Mouse (Mus musculus): ENCODE measurements around the gene Cysrt1. TPM values are rescaled to one million over a fixed set of nuclear protein-coding genes. Genes with fewer than 3 reads are reported as not detected.

Gene Cysrt1
- 0.25 TPM for polyA plus RNA-seq (2012; fragmentation: generic; extraction: Trizol)
- long read RNA-seq, experiment 1 = 0 reads
- long read RNA-seq, experiment 2 = 0 reads

- no peaks in the 10 kb centered on the region for H3K79me2 ChIP-seq (ENCODE audit: control insufficient read depth, insufficient read depth)
- no peaks in the 10 kb centered on the region for H3K79me3 ChIP-seq (ENCODE audit: low read depth)
- H3K4me3 ChIP-seq (ENCODE audit: insufficient read depth, poor library complexity, severe bottlenecking) = no peak within 1 kb of the TSS
- no peak within 1 kb of the TSS for H3ac ChIP-seq (ENCODE audit: control insufficient read depth, insufficient read length, low read depth)
- peaks cover 24% of the 10 kb centered on the region for H3K27me3 ChIP-seq (ENCODE audit: control insufficient read depth, insufficient read depth, insufficient read length)
- H3K36me3 ChIP-seq (ENCODE audit: control insufficient read depth, insufficient read depth) = peaks cover 5% of the 10 kb centered on the region
- no peak for TF ChIP-seq MAX (IDR thresholded peaks at IDR 0.05)
- no peak for TF ChIP-seq USF1 (IDR thresholded peaks at IDR 0.05; ENCODE audit: low read depth)
- TF ChIP-seq MYOD1 (IDR thresholded peaks at IDR 0.05; ENCODE audit: control insufficient read depth, insufficient read length, low read depth) = no peak
- no peak for TF ChIP-seq MYOG (IDR thresholded peaks at IDR 0.05; ENCODE audit: control insufficient read depth, extremely low read depth, insufficient read length)
- TF ChIP-seq CTCF (IDR thresholded peaks at IDR 0.05; ENCODE audit: control insufficient read depth, insufficient read depth, insufficient read length) = no peak
- no peak for TF ChIP-seq FOSL1 (IDR thresholded peaks at IDR 0.05; ENCODE audit: insufficient read depth, low read length, poor library complexity, severe bottlenecking)
- no peak for TF ChIP-seq CEBPB (IDR thresholded peaks at IDR 0.05; ENCODE audit: low read depth)
These were observed at the start of gene Cysrt1, which contains the start of gene Rnf208 for GRCm38 (mm10) chr2:25242101-25242506. Cysrt1 (minus strand) TSS chr2:25242452. Rnf208 (plus strand) TSS chr2:25242255.

DNA sequence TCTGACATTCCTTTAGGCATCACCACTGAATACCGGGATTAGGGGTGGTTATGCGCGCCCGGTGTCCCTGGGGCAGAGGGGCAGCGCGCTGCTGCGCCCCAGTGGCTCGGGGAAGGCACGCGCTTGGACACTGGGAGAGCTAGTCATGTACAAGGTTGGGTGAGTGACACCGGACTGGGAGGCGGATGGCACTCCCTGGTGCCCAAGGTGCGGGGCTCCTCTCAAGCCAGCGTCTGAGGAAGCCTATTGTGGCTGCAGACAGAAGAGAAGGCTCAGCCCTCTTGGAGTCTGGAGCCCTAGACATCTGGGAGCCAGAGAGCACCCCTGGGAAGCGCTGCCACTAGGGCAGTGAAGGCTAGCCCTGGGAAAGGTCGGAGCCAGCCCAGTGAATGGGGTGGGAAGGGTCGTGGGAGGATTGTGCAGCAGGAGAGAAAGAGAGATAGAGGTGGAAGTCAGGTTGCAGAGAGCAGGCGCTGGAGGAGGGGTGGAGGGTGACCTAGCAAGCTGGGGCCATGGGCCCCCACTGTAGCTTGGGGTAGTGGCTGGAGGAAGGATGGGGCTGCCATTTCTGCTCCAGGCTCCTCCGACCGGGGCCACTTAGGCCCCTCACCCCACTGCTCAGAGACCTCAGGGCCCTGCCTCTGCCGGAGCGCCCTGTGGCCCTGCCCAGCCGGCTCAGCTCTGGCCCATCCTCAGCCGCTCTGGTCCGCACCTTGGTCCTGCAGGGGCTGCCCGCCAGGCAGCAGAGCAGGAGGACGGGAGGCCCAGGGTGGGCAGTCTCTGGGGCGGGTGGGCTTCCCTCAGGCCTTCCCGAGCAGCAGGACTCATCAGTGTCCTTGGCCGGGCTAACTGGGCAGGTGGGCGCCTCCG, 49.2 kb upstream of the Cysrt1 start:
- Histone ChIP-seq H3K27me3 (ENCODE audit: control insufficient read depth, insufficient read depth, insufficient read length) (peaks cover 73% of the 10 kb centered on the region), H3K36me3 (ENCODE audit: control insufficient read depth, insufficient read depth) (no peaks in the 10 kb centered on the region), H3K4me3 (ENCODE audit: insufficient read depth, poor library complexity, severe bottlenecking) (no peak overlapping the region), H3ac (ENCODE audit: control insufficient read depth, insufficient read length, low read depth) (no peak overlapping the region), H3K79me2 (ENCODE audit: control insufficient read depth, insufficient read depth) (no peaks in the 10 kb centered on the region), H3K79me3 (ENCODE audit: low read depth) (no peaks in the 10 kb centered on the region)
- TF ChIP-seq USF1 (IDR thresholded peaks at IDR 0.05; ENCODE audit: low read depth) (no peak), MYOG (IDR thresholded peaks at IDR 0.05; ENCODE audit: control insufficient read depth, extremely low read depth, insufficient read length) (no peak), MYOD1 (IDR thresholded peaks at IDR 0.05; ENCODE audit: control insufficient read depth, insufficient read length, low read depth) (no peak), MAX (IDR thresholded peaks at IDR 0.05) (no peak), CTCF (IDR thresholded peaks at IDR 0.05; ENCODE audit: control insufficient read depth, insufficient read depth, insufficient read length) (no peak), CEBPB (IDR thresholded peaks at IDR 0.05; ENCODE audit: low read depth) (no peak), FOSL1 (IDR thresholded peaks at IDR 0.05; ENCODE audit: insufficient read depth, low read length, poor library complexity, severe bottlenecking) (no peak)

DNA sequence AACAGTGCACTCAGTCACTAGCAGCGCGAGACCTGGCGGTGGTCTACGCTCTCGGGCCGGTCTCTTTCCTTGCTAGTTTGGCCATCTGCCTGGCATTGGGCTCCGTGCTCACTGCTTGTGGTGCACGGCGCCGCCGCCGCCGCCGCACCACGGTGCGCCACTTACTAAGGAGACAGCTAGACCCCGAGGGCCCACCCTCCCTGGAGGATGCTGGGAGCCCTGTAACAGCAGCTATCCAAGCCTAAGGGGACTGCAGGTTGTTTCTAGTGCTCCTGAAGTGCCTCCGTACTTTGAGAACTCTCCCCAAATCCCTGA, 48.5 kb upstream of the Cysrt1 start:
- Histone ChIP-seq H3K4me3 (ENCODE audit: insufficient read depth, poor library complexity, severe bottlenecking) (no peak overlapping the region), H3K36me3 (ENCODE audit: control insufficient read depth, insufficient read depth) (peaks cover 4% of the 10 kb centered on the region), H3K27me3 (ENCODE audit: control insufficient read depth, insufficient read depth, insufficient read length) (peaks cover 67% of the 10 kb centered on the region), H3K79me2 (ENCODE audit: control insufficient read depth, insufficient read depth) (no peaks in the 10 kb centered on the region), H3ac (ENCODE audit: control insufficient read depth, insufficient read length, low read depth) (no peak overlapping the region), H3K79me3 (ENCODE audit: low read depth) (no peaks in the 10 kb centered on the region)
- TF ChIP-seq USF1 (IDR thresholded peaks at IDR 0.05; ENCODE audit: low read depth) (no peak), MYOD1 (IDR thresholded peaks at IDR 0.05; ENCODE audit: control insufficient read depth, insufficient read length, low read depth) (no peak), FOSL1 (IDR thresholded peaks at IDR 0.05; ENCODE audit: insufficient read depth, low read length, poor library complexity, severe bottlenecking) (no peak), CTCF (IDR thresholded peaks at IDR 0.05; ENCODE audit: control insufficient read depth, insufficient read depth, insufficient read length) (no peak), CEBPB (IDR thresholded peaks at IDR 0.05; ENCODE audit: low read depth) (no peak), MAX (IDR thresholded peaks at IDR 0.05) (no peak), MYOG (IDR thresholded peaks at IDR 0.05; ENCODE audit: control insufficient read depth, extremely low read depth, insufficient read length) (no peak)

GRCm38 (mm10) chr2:25290101-25290815, 48.0 kb upstream of the Cysrt1 start:
- no peak for TF ChIP-seq CEBPB (IDR thresholded peaks at IDR 0.05; ENCODE audit: low read depth)
- TF ChIP-seq MYOG (IDR thresholded peaks at IDR 0.05; ENCODE audit: control insufficient read depth, extremely low read depth, insufficient read length) = no peak
- no peak for TF ChIP-seq MYOD1 (IDR thresholded peaks at IDR 0.05; ENCODE audit: control insufficient read depth, insufficient read length, low read depth)
- no peak for TF ChIP-seq USF1 (IDR thresholded peaks at IDR 0.05; ENCODE audit: low read depth)
- TF ChIP-seq MAX (IDR thresholded peaks at IDR 0.05) = no peak
- no peak for TF ChIP-seq FOSL1 (IDR thresholded peaks at IDR 0.05; ENCODE audit: insufficient read depth, low read length, poor library complexity, severe bottlenecking)
- TF ChIP-seq CTCF (IDR thresholded peaks at IDR 0.05; ENCODE audit: control insufficient read depth, insufficient read depth, insufficient read length) = no peak
- H3K27me3 ChIP-seq (ENCODE audit: control insufficient read depth, insufficient read depth, insufficient read length) = peaks cover 62% of the 10 kb centered on the region
- no peak overlapping the region for H3ac ChIP-seq (ENCODE audit: control insufficient read depth, insufficient read length, low read depth)
- H3K4me3 ChIP-seq (ENCODE audit: insufficient read depth, poor library complexity, severe bottlenecking) = no peak overlapping the region
- no peaks in the 10 kb centered on the region for H3K79me2 ChIP-seq (ENCODE audit: control insufficient read depth, insufficient read depth)
- H3K79me3 ChIP-seq (ENCODE audit: low read depth) = no peaks in the 10 kb centered on the region
- H3K36me3 ChIP-seq (ENCODE audit: control insufficient read depth, insufficient read depth) = peaks cover 9% of the 10 kb centered on the region

GRCm38 (mm10) chr2:25289651-25290050, 47.4 kb upstream of the Cysrt1 start, which contains the start of gene Lrrc26:
Lrrc26 (plus strand) TSS chr2:25289915.
- no peak for TF ChIP-seq MYOD1 (IDR thresholded peaks at IDR 0.05; ENCODE audit: control insufficient read depth, insufficient read length, low read depth)
- TF ChIP-seq CEBPB (IDR thresholded peaks at IDR 0.05; ENCODE audit: low read depth) = no peak
- no peak for TF ChIP-seq CTCF (IDR thresholded peaks at IDR 0.05; ENCODE audit: control insufficient read depth, insufficient read depth, insufficient read length)
- no peak for TF ChIP-seq FOSL1 (IDR thresholded peaks at IDR 0.05; ENCODE audit: insufficient read depth, low read length, poor library complexity, severe bottlenecking)
- no peak for TF ChIP-seq MYOG (IDR thresholded peaks at IDR 0.05; ENCODE audit: control insufficient read depth, extremely low read depth, insufficient read length)
- no peak for TF ChIP-seq USF1 (IDR thresholded peaks at IDR 0.05; ENCODE audit: low read depth)
- TF ChIP-seq MAX (IDR thresholded peaks at IDR 0.05) = no peak
- H3K36me3 ChIP-seq (ENCODE audit: control insufficient read depth, insufficient read depth) = peaks cover 15% of the 10 kb centered on the region
- H3K79me3 ChIP-seq (ENCODE audit: low read depth) = no peaks in the 10 kb centered on the region
- H3K27me3 ChIP-seq (ENCODE audit: control insufficient read depth, insufficient read depth, insufficient read length) = peaks cover 56% of the 10 kb centered on the region
- H3K79me2 ChIP-seq (ENCODE audit: control insufficient read depth, insufficient read depth) = no peaks in the 10 kb centered on the region
- H3ac ChIP-seq (ENCODE audit: control insufficient read depth, insufficient read length, low read depth) = no peak within 1 kb of the TSS
- H3K4me3 ChIP-seq (ENCODE audit: insufficient read depth, poor library complexity, severe bottlenecking) = no peak within 1 kb of the TSS
